Mouse (Mus musculus): ENCODE data around the gene 2010109A12Rik. TPM values are rescaled to one million over a fixed set of nuclear protein-coding genes. Genes with fewer than 3 reads are reported as not detected.

2010109A12Rik gene
- polyA plus RNA-seq, 1 experiment from 2014 or later: 0.89 TPM

GRCm38 (mm10) chr5:93256820-93257405 lies 50.6 kb downstream of the 2010109A12Rik start:
- Histone ChIP-seq H3K4me2 (no peak overlapping the region), H3K4me1 (peaks cover under 1% of the 10 kb centered on the region), H3K9me3 (no peaks in the 10 kb centered on the region), H3K9ac (no peak overlapping the region), H3K27ac (no peak overlapping the region), H3K36me3 (no peaks in the 10 kb centered on the region), H3K27me3 (no peaks in the 10 kb centered on the region), H3K4me3 (no peak overlapping the region)
- ATAC-seq (ENCODE audit: insufficient number of reproducible peaks, insufficient read depth, low FRiP score, low TSS enrichment, low read depth): no peak

- Histone ChIP-seq H3K27me3 (no peaks in the 10 kb centered on the region), H3K9ac (no peak overlapping the region), H3K9me3 (no peaks in the 10 kb centered on the region), H3K36me3 (no peaks in the 10 kb centered on the region), H3K4me2 (no peak overlapping the region), H3K4me3 (no peak overlapping the region), H3K27ac (no peak overlapping the region), H3K4me1 (peaks cover 12% of the 10 kb centered on the region)
- ATAC-seq (ENCODE audit: insufficient number of reproducible peaks, insufficient read depth, low FRiP score, low TSS enrichment, low read depth): no peak
Observed at GRCm38 (mm10) chr5:93259349-93259748, 53.0 kb downstream of the 2010109A12Rik start.

GRCm38 (mm10) chr5:93260983-93261382 lies 54.7 kb downstream of the 2010109A12Rik start:
- Histone ChIP-seq H3K4me1 (peaks cover 22% of the 10 kb centered on the region), H3K4me2 (no peak overlapping the region), H3K9me3 (no peaks in the 10 kb centered on the region), H3K27me3 (no peaks in the 10 kb centered on the region), H3K9ac (no peak overlapping the region), H3K36me3 (no peaks in the 10 kb centered on the region), H3K4me3 (no peak overlapping the region), H3K27ac (no peak overlapping the region)
- 27% methylated on average over 3 of the region's 3 CpGs for WGBS
- peak; percentile 67; the same call in 1 of the 2 replicates for ATAC-seq (ENCODE audit: insufficient number of reproducible peaks, insufficient read depth, low FRiP score, low TSS enrichment, low read depth)

- no peak for ATAC-seq (ENCODE audit: insufficient number of reproducible peaks, insufficient read depth, low FRiP score, low TSS enrichment, low read depth)
- 63% methylated on average over 2 of the region's 2 CpGs for WGBS
- peaks cover 27% of the 10 kb centered on the region for H3K4me1 ChIP-seq
- H3K36me3 ChIP-seq: no peaks in the 10 kb centered on the region
- H3K4me2 ChIP-seq: no peak overlapping the region
- no peaks in the 10 kb centered on the region for H3K27me3 ChIP-seq
- H3K9me3 ChIP-seq: no peaks in the 10 kb centered on the region
- no peak overlapping the region for H3K9ac ChIP-seq
- H3K4me3 ChIP-seq: no peak overlapping the region
- H3K27ac ChIP-seq: no peak overlapping the region
Observed at GRCm38 (mm10) chr5:93262751-93263150, 56.4 kb downstream of the 2010109A12Rik start.

Other genes starting within 250 kb of the 2010109A12Rik start
- gene Sowahb, start 161.5 kb upstream of the 2010109A12Rik start, polyA plus RNA-seq (2015; fragmentation: Nextera tagmentation; extraction: Ambion mirVana): 0.59 and 1.3 TPM in 2 replicates
- gene Sept11, start 113.1 kb upstream of the 2010109A12Rik start, polyA plus RNA-seq (2015; fragmentation: Nextera tagmentation; extraction: Ambion mirVana): 220 and 238 TPM in 2 replicates
- gene Ccni, start within 50 bp of the 2010109A12Rik start, polyA plus RNA-seq (2015; fragmentation: Nextera tagmentation; extraction: Ambion mirVana): 119 and 130 TPM in 2 replicates
- 72.0 and 87.0 TPM in 2 replicates for gene Ccng2, start 60.7 kb downstream of the 2010109A12Rik start, polyA plus RNA-seq (2015; fragmentation: Nextera tagmentation; extraction: Ambion mirVana)

Data from embryonic facial prominence, embryonic 13.5 days (tissue).